Mouse (Mus musculus): Measurements from ENCODE around the gene Ago1.
A peak's percentile ranks its signal among the peaks of the same experiment; 100 is the strongest.

Gene Ago1

GRCm38 (mm10) chr4:126480288-126480687, 11.9 kb upstream of the Ago1 start:
- no peak for DNase-seq (ENCODE audit: extremely low spot score, low read depth, low spot score)

GRCm38 (mm10) chr4:126473031-126473430, 4.6 kb upstream of the Ago1 start:
- no peak for DNase-seq (ENCODE audit: extremely low spot score, low read depth, low spot score)

GRCm38 (mm10) chr4:126469334-126469733, 951 bp upstream of the Ago1 start:
- DNase-seq (ENCODE audit: extremely low spot score, low read depth, low spot score) = no peak

GRCm38 (mm10) chr4:126468925-126469324, 542 bp upstream of the Ago1 start:
- DNase-seq (ENCODE audit: extremely low spot score, low read depth, low spot score) = no peak

- no peak for DNase-seq (ENCODE audit: extremely low spot score, low read depth, low spot score)
These were observed 580 bp downstream of the Ago1 start for GRCm38 (mm10) chr4:126467721-126468284.

- DNase-seq (ENCODE audit: extremely low spot score, low read depth, low spot score) = no peak
These were observed 2.1 kb downstream of the Ago1 start for GRCm38 (mm10) chr4:126466251-126466750.

GRCm38 (mm10) chr4:126465843-126466242, 2.5 kb downstream of the Ago1 start:
- no peak for DNase-seq (ENCODE audit: extremely low spot score, low read depth, low spot score)

- no peak for DNase-seq (ENCODE audit: extremely low spot score, low read depth, low spot score)
These were observed 3.5 kb downstream of the Ago1 start for GRCm38 (mm10) chr4:126464892-126465235.

GRCm38 (mm10) chr4:126464189-126464891, 4.0 kb downstream of the Ago1 start:
- no peak for DNase-seq (ENCODE audit: extremely low spot score, low read depth, low spot score)

GRCm38 (mm10) chr4:126455441-126455840, 12.9 kb downstream of the Ago1 start:
- DNase-seq (ENCODE audit: extremely low spot score, low read depth, low spot score) = no peak

GRCm38 (mm10) chr4:126454547-126455254, 13.7 kb downstream of the Ago1 start:
- no peak for DNase-seq (ENCODE audit: extremely low spot score, low read depth, low spot score)

- no peak for DNase-seq (ENCODE audit: extremely low spot score, low read depth, low spot score)
These were observed 18.1 kb downstream of the Ago1 start for GRCm38 (mm10) chr4:126450268-126450667.

GRCm38 (mm10) chr4:126447126-126447525, 21.3 kb downstream of the Ago1 start:
- DNase-seq (ENCODE audit: extremely low spot score, low read depth, low spot score) = no peak

GRCm38 (mm10) chr4:126444528-126444927, 23.9 kb downstream of the Ago1 start:
- DNase-seq (ENCODE audit: extremely low spot score, low read depth, low spot score) = no peak

- no peak for DNase-seq (ENCODE audit: extremely low spot score, low read depth, low spot score)
These were observed 30.1 kb downstream of the Ago1 start for GRCm38 (mm10) chr4:126438261-126438660.

GRCm38 (mm10) chr4:126436268-126436667, 32.1 kb downstream of the Ago1 start:
- DNase-seq (ENCODE audit: extremely low spot score, low read depth, low spot score) = no peak

- DNase-seq (ENCODE audit: extremely low spot score, low read depth, low spot score) = no peak
These were observed 34.3 kb downstream of the Ago1 start for GRCm38 (mm10) chr4:126434094-126434493.

GRCm38 (mm10) chr4:126433175-126433574, 35.2 kb downstream of the Ago1 start:
- no peak for DNase-seq (ENCODE audit: extremely low spot score, low read depth, low spot score)

- DNase-seq (ENCODE audit: extremely low spot score, low read depth, low spot score) = no peak
These were observed 36.6 kb downstream of the Ago1 start for GRCm38 (mm10) chr4:126431746-126432145.

- peak; percentile 56 for DNase-seq (ENCODE audit: extremely low spot score, low read depth, low spot score)
These were observed 38.9 kb downstream of the Ago1 start, which contains the start of gene Ago3 for GRCm38 (mm10) chr4:126429347-126430079. TSS of gene Ago3 (minus strand) at chr4:126429556.

GRCm38 (mm10) chr4:126428682-126429346, 39.6 kb downstream of the Ago1 start:
- no peak for DNase-seq (ENCODE audit: extremely low spot score, low read depth, low spot score)
